Mouse (Mus musculus) forebrain, embryonic 13.5 days (tissue): Measurements from ENCODE around the gene Zup1. TPM values are rescaled to one million over a fixed set of nuclear protein-coding genes. Genes with fewer than 3 reads are reported as not detected.
"Not testable (repeated sequence)": the region's sequence is repeated elsewhere in the genome, so short reads cannot be mapped to it uniquely, and the experiment has no call there.

Source experiments
- ATAC-seq: fragments of 200-750 bp; cut with Nextera tagmentation; 2 replicates; pipeline ENCODE4 v1.8.0; 2017
- H3K27ac ChIP-seq: fragments of 300-500 bp; sonication (generic); 2 replicates; pipeline ENCODE4 v1.5.1; 2015; ENCODE audit warnings: inconsistent platforms, mild to moderate bottlenecking, moderate library complexity
- H3K27me3 ChIP-seq: fragments of 300-500 bp; sonication (generic); 2 replicates; pipeline ENCODE4 v1.6.1; 2015; ENCODE audit warnings: mild to moderate bottlenecking, inconsistent platforms
- H3K36me3 ChIP-seq: fragments of 300-500 bp; sonication (generic); 2 replicates; pipeline ENCODE4 v1.6.1; 2015; ENCODE audit warnings: mild to moderate bottlenecking, inconsistent platforms; ENCODE audit not compliant: poor library complexity, severe bottlenecking
- H3K4me1 ChIP-seq: fragments of 300-500 bp; sonication (generic); 2 replicates; pipeline ENCODE4 v1.6.1; 2015; ENCODE audit warnings: inconsistent platforms
- H3K4me2 ChIP-seq: fragments of 300-500 bp; sonication (generic); 2 replicates; pipeline ENCODE4 v1.6.1; 2015; ENCODE audit warnings: inconsistent platforms, mild to moderate bottlenecking, moderate library complexity
- H3K4me3 ChIP-seq: fragments of 300-500 bp; sonication (generic); 2 replicates; pipeline ENCODE4 v1.5.1; 2015; ENCODE audit warnings: mild to moderate bottlenecking, inconsistent platforms
- H3K9ac ChIP-seq: fragments of 300-500 bp; sonication (generic); 2 replicates; pipeline ENCODE4 v1.6.1; 2015; ENCODE audit warnings: mild to moderate bottlenecking, inconsistent platforms
- H3K9me3 ChIP-seq: fragments of 300-500 bp; sonication (generic); replicated peaks from 2 replicates; pipeline ENCODE4 v1.6.1; 2016; ENCODE audit warnings: inconsistent platforms
- WGBS: fragments of 180-500 bp; shearing (Covaris S2); methylation state at CpG from one replicate; pipeline ENCODE4 v1.1.7; 2015; 5-methylcytosine and 5-hydroxymethylcytosine counted together
- polyA plus RNA-seq: library from polyadenylated mRNA; unstranded; fragments of >200 nt; fragmentation: Nextera tagmentation; extraction: Ambion mirVana; gene quantifications from 2 replicates; pipeline ENCODE4 v1.2.1, GENCODE M21; 2015

Zup1 gene
- polyA plus RNA-seq, 1 experiment from 2014 or later: 27.5 TPM

- H3K4me1 ChIP-seq, H3K4me2 ChIP-seq, ATAC-seq, H3K9me3 ChIP-seq, H3K27me3 ChIP-seq, H3K27ac ChIP-seq, H3K4me3 ChIP-seq, H3K36me3 ChIP-seq, H3K9ac ChIP-seq: not testable (repeated sequence)
- WGBS: 83% methylated on average over 1 of the region's 1 CpGs
These were observed 49.5 kb downstream of the Zup1 start for GRCm38 (mm10) chr10:33901520-33901919.

- not testable (repeated sequence) for ATAC-seq, H3K27me3 ChIP-seq, H3K4me3 ChIP-seq, H3K4me2 ChIP-seq, H3K27ac ChIP-seq, H3K36me3 ChIP-seq, H3K9ac ChIP-seq, H3K9me3 ChIP-seq, H3K4me1 ChIP-seq
- 69% methylated on average over 2 of the region's 2 CpGs for WGBS
These were observed 68.7 kb downstream of the Zup1 start for GRCm38 (mm10) chr10:33882411-33882810.

GRCm38 (mm10) chr10:33872672-33873398, 78.2 kb downstream of the Zup1 start:
- no peak overlapping the region for H3K9ac ChIP-seq
- ATAC-seq: no peak
- H3K4me1 ChIP-seq: no peaks in the 10 kb centered on the region
- no peaks in the 10 kb centered on the region for H3K27me3 ChIP-seq
- no peaks in the 10 kb centered on the region for H3K36me3 ChIP-seq
- 0 out of 2 replicates have a peak, but pooled peaks cover 3% of the 10 kb centered on the region for H3K9me3 ChIP-seq
- H3K4me2 ChIP-seq: no peak overlapping the region
- H3K4me3 ChIP-seq: no peak overlapping the region
- 87% methylated on average over 2 of the region's 2 CpGs for whole genome bisulfite sequencing
- H3K27ac ChIP-seq: no peak overlapping the region

GRCm38 (mm10) chr10:33870441-33870840, 80.6 kb downstream of the Zup1 start:
- no peak for ATAC-seq
- WGBS: 25% methylated on average over 1 of the region's 1 CpGs
- H3K9me3 ChIP-seq: 0 out of 2 replicates have a peak, but pooled peaks cover 3% of the 10 kb centered on the region
- H3K36me3 ChIP-seq: no peaks in the 10 kb centered on the region
- H3K9ac ChIP-seq: no peak overlapping the region
- no peak overlapping the region for H3K4me2 ChIP-seq
- no peak overlapping the region for H3K27ac ChIP-seq
- H3K4me1 ChIP-seq: no peaks in the 10 kb centered on the region
- H3K27me3 ChIP-seq: no peaks in the 10 kb centered on the region
- no peak overlapping the region for H3K4me3 ChIP-seq

Other genes starting within 250 kb of the Zup1 start
- gene Sult3a2, start 164.6 kb downstream of the Zup1 start, polyA plus RNA-seq: not detected in 2 replicates
- gene Sult3a1, start 93.5 kb downstream of the Zup1 start, polyA plus RNA-seq: not detected in 2 replicates
- 0.34 and 0.52 TPM in 2 replicates for gene Rsph4a, start 46.2 kb downstream of the Zup1 start, polyA plus RNA-seq
- 144 and 170 TPM in 2 replicates for gene Rwdd1, start 68.4 kb upstream of the Zup1 start, polyA plus RNA-seq
- not detected in 2 replicates for gene Trappc3l, start 86.3 kb upstream of the Zup1 start, polyA plus RNA-seq
- gene Calhm4, start 93.0 kb upstream of the Zup1 start, polyA plus RNA-seq: not detected in 2 replicates
- 0.18 and 0.28 TPM in 2 replicates for gene Calhm5, start 145.2 kb upstream of the Zup1 start, polyA plus RNA-seq
- gene Calhm6, start 176.7 kb upstream of the Zup1 start, polyA plus RNA-seq: 0.21 and 0.33 TPM in 2 replicates